Mouse (Mus musculus): ENCODE measurements around the gene Fgfr1op2.

Fgfr1op2 gene

DNA sequence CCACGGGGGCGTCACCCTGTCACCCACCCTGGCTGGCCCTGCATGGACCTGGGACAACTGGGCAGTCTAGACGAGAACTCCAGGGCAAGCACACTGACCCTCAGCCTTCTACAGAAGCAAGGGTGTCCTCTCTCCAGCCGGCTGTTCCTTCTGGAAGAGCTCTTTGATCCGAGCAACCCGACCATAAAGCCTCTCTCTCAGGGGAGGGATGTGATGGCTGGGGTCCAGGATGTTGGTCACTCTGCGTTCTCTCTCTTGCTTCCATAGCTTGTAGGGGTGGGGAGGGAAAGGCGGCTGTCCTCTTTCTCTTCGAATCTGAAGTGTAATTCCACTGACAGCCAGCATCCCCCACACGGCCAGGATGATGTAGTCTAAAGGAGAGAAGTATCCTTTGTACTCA lies 26.6 kb downstream of the Fgfr1op2 start:
- DNase-seq (ENCODE audit: low spot score in 2 of 2) = no peak

DNA sequence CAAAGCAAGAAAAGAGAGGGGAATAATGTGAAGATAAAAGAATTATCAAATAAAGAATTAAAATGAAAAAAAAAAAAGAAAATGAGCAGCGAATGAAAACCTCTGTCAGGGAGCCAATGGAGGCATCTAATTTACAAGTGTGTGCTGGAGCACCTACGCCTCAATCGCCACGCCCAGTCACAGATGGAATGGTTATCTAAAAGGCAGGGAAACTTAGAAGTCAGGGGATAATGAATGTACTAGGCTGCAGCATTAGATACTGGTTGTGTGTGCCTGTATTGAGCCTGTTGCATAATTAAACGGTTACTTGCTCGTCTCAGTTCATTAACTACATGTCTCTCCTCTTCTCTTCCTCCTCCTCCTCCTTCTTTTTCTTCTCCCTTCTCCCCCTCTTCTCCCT lies 34.4 kb downstream of the Fgfr1op2 start:
- DNase-seq (ENCODE audit: low spot score in 2 of 2) = no peak

DNA sequence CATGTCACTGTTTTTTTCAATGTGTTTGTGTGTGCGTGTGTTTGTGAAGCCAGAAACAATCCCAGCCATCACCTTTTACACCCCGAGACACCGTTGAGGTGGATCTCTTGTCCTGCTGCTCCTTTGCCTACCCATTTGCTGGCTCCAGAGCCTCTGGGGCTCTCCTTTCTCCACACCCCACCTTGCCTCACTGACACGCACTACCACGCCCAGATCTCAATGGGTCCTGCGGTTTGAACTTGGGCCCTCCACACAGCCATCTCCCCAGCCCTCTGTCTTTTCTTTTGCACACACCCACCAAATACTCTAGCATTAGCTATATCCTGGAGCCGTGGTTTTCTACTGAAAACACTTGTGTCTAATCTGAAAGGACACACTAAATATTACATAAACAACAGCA lies 34.9 kb downstream of the Fgfr1op2 start:
- no peak for DNase-seq (ENCODE audit: low spot score in 2 of 2)

DNA sequence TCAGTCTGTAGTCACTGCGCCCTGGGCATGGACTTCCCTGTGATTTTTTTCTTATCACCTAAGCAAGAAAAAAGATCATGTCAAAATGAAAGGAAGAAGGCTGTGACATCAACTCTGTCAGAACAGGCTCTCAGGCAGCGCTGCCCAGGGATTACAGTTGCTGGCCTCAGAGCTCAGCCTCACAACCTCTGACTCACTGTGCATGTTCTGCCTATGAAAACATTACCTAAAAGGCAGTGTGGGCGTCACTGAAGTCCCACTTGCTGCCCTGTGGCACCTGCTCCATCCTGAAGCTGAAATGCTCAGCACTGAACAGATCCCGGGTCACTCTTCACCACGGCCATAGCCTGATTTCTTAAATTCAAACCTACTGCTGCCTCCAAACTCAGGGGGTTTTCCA lies 35.7 kb downstream of the Fgfr1op2 start:
- DNase-seq (ENCODE audit: low spot score in 2 of 2) = no peak

DNA sequence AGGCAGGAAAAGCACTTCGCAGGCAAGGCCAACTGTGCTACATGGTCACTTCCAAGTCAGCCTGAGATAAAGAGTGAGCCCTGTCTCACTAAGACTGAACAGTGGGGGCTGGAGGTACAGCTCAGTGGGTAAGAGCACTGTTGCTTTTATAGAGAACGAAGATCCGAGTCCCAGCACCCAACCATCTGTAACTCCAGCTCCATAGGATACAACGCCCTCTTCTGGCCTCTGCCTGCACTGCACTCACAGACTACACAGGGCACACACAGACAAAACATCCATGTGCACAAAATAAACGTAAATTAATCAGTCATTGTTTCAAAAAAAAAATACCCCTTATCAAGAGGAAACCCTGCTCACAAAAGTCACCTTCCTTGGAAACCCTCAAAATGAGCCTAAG lies 36.9 kb downstream of the Fgfr1op2 start:
- no peak for DNase-seq (ENCODE audit: low spot score in 2 of 2)

DNA sequence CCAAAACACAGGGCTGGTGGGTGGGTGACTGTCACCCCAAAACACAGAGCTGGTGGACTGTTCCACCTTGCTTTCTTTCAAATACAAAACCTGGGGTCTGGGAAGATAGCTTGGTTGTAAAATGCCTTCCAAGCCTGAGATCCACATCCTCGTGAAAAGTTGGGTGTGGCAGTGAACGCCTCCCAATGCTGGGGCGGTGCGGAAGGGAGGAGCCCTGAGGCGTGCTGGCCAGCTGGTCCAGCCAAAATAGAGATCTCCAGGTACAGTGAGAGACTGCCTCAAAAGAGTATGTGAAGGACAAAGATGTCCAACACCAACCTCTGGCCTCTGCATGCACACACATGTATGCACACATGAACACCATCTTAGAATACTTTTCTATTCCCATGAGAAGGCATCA lies 37.5 kb downstream of the Fgfr1op2 start:
- DNase-seq (ENCODE audit: low spot score in 2 of 2) = no peak

DNA sequence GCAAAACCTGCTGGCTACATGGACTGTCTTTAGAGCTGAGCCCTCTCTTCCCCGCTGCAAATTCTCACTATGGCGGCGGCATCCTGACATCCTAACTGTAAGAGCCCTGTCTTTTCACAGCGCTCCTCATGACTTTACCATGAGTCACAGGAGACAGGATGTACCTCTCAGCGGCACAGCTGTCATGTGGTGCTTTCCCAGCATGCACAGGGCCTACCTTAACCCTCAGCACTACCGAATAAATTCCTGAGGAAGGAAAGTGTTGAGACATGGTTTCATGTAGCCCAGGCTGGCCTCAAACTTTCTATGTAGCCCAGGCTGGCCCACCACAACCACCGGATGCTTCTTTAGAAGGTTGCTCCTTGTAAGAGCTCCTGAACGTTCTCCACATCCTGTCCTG lies 38.9 kb downstream of the Fgfr1op2 start:
- no peak for DNase-seq (ENCODE audit: low spot score in 2 of 2)

DNA sequence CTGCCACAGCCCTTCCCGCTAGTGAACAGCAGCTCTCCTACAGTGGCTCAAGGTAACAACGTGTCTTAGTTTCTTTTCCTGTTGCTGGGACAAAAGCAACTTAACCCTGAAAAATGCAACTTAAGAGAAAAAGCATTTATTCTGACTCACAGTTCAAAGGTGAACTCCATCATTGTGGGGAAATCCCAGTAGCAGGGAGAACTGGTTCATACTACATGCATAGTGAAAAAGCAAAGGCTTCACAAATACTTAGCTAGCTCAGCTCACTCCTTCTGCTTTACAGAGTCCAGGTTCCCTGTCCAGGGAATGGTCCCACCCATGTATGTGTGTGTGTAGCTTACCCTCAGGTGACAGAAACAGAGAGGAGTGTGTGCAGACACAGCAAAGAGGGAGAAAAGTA lies 39.7 kb downstream of the Fgfr1op2 start:
- no peak for DNase-seq (ENCODE audit: low spot score in 2 of 2)

DNA sequence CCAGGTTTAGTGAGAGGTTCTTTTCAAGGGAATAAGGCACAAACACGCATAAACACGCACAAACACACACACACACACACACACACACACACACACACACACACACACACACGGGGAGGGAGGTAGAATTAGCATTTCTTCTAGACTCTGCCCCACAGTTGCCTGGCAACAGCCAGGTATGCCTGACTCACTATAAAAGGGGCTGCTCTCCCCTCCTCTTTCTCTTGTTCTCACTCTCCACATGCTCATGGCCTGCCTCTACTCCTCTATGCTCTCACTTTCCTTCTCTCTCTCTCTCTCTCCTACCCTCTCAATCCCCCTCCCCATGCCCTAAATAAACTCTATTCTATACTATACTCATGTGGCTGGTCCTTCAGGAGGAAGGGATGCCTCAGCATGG lies 51.1 kb downstream of the Fgfr1op2 start:
- DNase-seq (ENCODE audit: low spot score in 2 of 2) = no peak

DNA sequence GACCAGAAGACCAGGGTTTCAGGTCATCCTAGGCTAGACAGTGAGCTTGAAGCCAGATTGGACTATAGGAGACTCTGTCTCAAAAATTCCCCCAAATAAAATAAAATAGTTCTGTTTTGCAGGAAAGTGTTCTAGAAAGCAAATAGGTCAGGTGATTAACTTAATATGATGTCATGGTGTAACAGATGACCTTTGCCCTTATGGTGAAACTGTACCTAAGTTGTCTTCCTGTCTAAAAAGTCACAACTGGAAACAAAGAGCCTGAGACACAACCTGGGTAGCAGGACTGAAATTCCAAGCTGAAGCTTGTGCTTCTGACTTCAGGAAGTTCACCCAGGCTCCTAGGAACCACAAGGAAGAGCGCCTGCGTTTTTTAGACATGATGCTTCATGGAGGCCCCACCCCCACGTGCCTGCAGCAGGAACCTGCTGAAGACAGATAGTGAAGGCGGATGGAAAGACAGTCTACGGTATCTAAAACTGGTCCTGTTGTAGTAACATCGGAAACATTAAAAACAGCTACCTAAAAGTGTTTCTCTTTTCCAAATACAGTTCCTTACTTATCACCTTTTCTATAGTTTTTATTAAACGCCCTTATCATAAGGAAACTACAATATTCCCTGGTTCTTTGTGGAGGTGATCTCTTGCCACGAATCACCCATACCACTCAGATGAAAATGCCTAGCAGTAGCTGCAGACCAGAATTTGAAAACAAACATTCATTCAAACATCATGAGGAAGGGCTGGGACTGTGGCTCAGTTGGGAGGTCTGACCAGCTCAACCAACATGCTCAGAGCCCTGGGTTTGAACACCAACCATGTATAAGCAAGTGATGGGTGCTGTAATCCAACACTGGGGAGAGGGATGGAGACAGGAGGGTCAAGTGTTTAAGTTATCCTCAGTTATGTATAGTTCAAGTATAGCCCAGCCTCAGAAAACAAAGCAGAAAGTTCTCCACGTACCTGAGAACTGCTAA lies 53.1 kb downstream of the Fgfr1op2 start:
- no peak for DNase-seq (ENCODE audit: low spot score in 2 of 2)

DNA sequence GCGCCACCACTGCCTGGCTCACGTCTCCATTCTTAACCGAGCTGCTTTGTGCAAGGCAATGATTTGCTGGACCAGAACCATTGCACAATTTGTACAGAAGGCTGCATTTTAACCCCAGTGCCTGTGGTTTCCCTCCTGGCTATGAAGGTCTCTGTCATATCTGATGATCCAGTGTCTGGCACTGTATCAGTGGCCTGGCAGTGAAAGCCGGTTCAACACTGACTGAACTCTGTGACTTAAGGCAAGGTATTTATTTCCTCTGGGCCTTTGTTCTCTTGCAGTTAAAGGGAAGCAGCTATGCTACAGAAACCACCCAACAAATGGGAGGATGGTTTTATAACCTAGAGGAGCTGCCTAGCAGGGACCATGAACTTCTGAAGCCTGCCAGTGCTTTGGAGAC lies 54.0 kb downstream of the Fgfr1op2 start:
- no peak for DNase-seq (ENCODE audit: low spot score in 2 of 2)

DNA sequence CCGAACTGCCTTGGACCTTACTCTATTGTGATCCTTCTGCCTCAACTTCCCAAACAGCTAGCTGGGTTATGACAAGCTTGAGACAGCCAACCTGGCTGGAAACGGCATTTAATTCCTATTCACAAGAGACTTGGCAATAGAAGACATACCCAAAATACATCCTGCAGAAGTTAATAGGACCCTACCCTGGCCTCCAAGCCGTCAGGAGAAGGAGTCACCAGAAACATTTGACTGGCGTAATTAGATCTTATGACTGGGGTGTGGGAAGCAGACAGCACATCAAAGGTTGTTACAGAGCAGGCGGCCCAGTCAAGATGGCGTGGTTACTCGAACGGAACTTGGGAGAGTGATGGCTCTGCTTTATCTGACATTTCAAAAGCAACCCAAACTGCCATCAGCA lies 54.8 kb downstream of the Fgfr1op2 start:
- no peak for DNase-seq (ENCODE audit: low spot score in 2 of 2)

DNA sequence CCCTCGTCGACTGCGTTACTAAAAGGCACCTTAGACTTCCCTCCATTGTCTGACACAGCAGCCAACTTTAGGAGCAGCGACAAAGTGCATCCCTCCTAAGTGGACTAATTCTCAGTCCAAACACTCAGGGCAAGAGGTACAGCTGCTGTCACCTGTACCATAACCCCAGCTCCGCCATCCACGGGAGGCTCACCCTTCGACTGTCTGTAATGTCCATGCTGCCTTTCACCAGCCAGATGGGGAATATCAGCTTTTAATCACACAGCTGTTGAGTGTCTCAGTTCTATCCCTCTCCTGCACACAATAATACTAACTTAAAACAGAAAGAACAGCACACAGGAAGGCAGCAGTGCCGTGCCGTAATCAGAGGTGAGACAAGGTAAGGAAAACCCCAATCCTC lies 55.4 kb downstream of the Fgfr1op2 start:
- DNase-seq (ENCODE audit: low spot score in 2 of 2) = no peak

DNA sequence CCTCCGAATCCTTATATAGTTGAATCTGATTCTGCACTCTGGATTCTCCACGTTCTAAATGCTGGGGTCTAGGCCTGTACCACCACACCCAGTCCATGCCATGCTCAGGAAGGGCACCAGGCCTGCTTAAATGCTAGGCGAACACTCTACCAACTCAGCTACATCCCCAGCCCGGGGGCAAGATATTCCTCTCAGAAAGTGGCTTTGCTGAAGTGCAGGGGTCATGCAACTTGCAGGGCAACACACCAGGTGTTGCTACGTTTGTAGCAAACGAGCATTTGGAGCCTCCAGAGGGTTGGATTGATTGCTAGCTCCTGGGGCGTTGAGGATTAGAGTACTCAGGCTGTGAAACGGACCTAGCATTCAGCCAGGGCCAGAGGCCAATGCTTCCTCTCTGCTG lies 56.1 kb downstream of the Fgfr1op2 start:
- DNase-seq (ENCODE audit: low spot score in 2 of 2) = no peak

DNA sequence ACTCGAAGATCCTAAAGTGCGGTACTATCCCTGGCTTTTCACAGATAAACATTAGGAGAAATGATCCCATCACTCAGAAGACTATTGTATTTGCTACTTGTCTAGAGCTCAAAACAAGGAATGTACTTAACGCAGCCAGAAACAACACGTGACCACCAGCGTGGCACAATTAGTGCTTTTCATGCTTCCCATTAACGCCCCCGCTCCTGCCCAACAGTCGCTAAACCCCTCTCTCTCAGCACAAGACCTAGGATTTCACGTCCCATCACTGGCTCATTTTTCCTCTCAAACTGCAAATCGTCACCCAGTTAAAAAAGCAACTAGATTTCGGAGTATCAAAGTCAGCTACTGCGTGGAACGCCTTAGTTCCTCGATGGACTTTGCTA lies 56.6 kb downstream of the Fgfr1op2 start:
- DNase-seq (ENCODE audit: low spot score in 2 of 2) = no peak

DNA sequence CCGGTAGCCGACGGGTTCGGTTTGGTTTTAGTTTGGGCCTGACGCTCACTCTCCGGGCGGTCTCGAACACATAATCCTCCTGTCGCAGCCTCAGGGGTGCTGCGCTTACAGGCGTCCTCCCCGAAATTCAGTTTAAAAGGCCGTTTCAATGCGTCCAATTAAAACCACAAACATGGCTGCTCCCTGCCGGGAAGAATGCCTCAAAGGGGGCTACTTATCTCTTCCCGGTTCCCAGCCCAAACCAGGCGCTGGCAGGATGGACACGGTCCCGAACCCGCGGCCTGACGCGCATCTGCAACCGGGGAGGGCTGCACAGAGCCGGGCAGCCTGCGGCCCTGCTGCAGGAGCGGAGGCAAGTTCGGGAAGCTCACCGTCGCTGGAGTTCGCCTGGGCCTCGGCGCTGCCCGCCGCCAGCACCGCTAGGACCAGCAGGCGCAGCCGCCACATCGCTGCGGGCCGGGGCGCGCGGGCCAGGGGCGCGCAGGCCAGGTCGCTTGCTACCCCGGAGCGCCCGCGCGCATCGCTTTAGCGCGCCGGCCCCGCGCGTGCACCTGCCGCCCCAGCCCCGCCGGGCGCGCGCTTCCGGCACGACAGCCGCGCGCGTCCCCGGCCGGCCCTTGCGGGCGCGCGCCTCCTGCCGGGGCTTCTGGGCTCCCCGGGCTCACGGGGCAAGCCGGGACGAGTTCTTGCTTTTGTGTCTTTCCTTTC lies 57.2 kb downstream of the Fgfr1op2 start:
- peak; percentile 70 to 77 for DNase-seq (ENCODE audit: low spot score in 2 of 2)

DNA sequence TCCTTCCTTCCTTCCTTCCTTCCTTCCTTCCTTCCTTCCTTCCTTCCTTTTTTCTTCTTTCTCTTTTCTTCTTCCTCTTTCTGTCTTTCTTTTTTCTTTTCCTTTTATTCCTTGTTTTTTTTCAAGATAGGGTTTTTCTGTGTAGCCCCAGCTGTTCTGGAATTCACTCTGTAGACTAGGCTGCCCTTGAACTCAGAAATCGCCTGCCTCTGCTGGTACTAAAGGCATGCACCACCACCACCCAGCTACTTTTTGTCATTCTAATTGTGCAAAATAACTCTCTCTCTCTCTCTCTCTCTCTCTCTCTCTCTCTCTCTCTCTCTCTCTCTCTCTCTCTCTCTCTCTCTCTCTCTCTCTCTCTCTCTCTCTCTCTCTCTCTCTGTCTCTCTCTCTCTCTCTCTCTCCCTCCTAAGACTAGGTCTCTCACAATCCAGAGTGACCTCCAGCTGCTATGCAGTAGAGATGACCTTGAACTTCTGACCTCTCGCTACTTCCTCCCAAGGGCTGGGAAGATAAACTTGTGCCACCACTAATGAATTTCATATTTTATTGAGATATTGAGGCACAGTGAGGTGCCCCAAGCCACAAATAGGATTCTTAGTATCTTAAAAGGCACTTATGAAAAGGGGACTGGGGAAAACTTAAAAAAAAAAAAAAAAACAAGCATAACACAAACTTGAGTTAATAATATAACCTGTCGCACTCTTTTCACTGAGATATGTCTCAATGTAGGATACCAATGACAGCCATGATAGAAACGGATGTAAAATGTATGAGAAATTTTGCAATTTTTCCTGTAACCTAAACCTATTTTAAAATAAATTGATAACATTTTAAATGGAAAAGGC lies 58.0 kb downstream of the Fgfr1op2 start:
- DNase-seq (ENCODE audit: low spot score in 2 of 2) = peak in 1 of 2 experiments; percentile 19

DNA sequence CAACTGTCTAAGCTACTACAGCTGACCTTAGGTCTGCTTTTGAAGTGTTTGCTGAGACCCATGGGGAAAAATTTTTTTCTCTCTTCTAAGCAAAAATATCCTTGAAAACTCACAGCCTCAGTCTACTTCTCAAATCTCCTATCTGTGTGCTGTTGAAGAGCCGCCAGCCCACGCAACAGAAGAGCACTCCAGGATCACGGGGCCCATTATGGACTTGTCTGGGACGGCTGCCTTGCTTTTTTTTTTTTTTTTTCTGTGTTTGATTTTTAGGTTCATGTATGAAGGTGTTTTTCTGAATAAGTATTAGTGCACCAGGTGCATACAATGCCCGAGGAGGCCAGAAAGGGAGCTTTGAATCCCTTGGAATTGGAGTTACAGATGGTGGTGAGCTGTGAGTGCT lies 59.5 kb downstream of the Fgfr1op2 start:
- peak in 1 of 2 experiments; percentile 12 for DNase-seq (ENCODE audit: low spot score in 2 of 2)

DNA sequence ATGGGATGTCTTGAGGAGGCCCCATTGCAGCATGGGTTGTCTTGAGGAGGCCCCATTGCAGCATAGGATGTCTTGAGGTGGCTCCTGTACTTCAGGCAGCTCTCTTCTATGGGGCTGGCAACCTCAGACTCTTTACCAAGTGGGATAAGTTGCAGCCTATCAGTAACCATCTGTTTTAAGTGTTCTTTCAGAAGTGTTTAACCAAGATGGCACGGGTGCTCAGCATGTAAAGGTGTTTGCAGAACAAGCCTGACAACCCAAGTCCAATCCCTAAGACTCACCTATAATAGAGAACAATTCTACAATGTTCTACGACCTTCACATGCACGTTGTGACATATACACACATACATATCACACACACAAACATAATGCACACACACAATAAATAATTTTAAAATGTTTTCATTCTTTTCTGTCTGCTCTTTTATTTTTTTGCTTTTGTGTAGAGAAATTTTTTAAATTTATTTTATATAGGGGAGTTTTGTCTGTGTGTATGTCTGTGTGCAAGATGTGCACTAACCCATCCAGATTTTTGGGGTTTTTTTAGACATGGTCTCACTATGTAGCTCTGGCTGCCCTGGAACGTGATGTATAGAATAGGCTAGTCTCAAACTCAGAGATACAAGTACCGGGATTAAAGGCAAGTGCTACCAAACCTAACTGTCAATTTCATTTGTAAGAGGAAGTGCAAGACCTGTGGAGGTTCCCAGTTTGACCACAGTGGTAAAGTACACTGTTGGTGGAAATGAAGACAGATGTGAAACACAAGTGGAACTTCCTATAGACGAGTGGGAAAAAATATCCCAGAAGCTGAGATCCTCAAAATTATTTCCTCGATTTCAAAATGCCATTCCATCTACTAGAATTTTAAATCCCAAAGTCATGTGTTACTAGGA lies 63.3 kb downstream of the Fgfr1op2 start:
- DNase-seq (ENCODE audit: low spot score in 2 of 2) = peak in 1 of 2 experiments; percentile 34

DNA sequence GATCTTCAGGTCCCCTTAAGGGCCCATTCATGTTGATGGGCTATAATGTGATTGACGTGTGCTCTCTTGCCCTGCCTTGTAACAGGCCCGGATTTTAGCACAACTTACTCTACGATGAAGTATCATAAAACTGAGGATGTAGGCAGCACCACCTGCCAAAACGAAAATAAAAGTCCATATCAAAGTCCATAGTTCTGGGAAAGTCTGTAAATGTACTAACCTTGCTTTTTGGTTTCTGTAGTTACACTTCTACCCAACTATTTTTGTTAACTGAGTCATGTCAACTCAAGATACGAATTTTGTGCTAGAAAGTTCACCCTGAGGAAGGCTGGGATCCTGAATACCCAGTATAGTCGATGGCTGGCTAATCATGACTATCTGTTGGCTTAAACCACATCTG lies 64.0 kb downstream of the Fgfr1op2 start:
- DNase-seq (ENCODE audit: low spot score in 2 of 2) = peak in 1 of 2 experiments; percentile 1

DNA sequence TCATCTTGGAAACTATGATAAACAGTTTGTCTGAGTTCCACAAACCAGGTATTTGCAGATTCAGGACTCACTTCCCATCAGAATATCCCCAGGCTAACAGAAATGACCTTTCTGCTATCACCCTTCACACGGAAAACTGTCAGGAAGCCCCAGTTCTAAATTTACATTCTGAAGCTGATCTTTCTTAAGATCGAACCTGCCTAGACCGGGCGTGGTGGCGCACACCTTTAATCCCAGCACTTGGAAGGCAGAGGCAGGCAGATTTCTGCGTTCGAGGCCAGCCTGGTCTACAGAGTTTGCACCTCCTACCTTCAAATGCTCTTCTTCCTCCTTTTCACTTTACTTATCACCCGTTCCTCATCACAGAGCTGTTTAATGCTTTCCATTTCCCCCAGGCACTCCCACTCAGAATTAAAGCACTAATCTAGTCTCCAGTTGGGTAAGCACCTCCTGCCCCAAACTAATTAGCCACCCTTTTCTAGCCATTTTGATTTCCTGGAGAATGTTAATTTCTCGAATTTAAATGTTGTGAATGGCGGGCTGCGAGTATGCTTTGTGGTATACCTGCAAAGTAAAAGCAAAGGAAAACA lies 64.7 kb downstream of the Fgfr1op2 start:
- peak in 1 of 2 experiments; percentile 47 for DNase-seq (ENCODE audit: low spot score in 2 of 2)
